Mouse (Mus musculus): Measurements from ENCODE around the gene Gm20715.
A peak's percentile ranks its signal among the peaks of the same experiment; 100 is the strongest.

- TF ChIP-seq CTCF (IDR thresholded peaks at IDR 0.05; ENCODE audit: control insufficient read depth, insufficient read depth, insufficient replicate concordance, low read depth, low read length) (0 out of 2 replicates have a peak, but pooled peaks have one; percentile 2), POLR2A (IDR thresholded peaks at IDR 0.05; ENCODE audit: control insufficient read depth, low read depth, low read length) (peak; percentile 50)
Observed at GRCm38 (mm10) chr7:6383044-6383455, 27.0 kb upstream of the Gm20715 start, which contains the start of gene Zfp28.

Data from testis, adult 2 months (tissue).